Mouse (Mus musculus) limb, embryonic 14.5 days (tissue): ENCODE data around the gene Mfng. TPM values are rescaled to one million over a fixed set of nuclear protein-coding genes. Genes with fewer than 3 reads are reported as not detected.

Experiments
- ATAC-seq: fragments of 200-750 bp; cut with Nextera tagmentation; 2 replicates; pipeline ENCODE4 v1.8.0; 2017; ENCODE audit warnings: low read depth, moderate number of reproducible peaks, moderate TSS enrichment; ENCODE audit not compliant: low FRiP score
- DNase-seq: peaks from one replicate; pipeline ENCODE4 v3.0.0-alpha.2; 2015; ENCODE audit warnings: low spot score
- H3K27ac ChIP-seq: fragments of 300-500 bp; sonication (generic); replicated peaks from 2 replicates; pipeline ENCODE4 v1.5.1; 2014; ENCODE audit warnings: low read depth, mild to moderate bottlenecking, low read length, moderate library complexity, mixed read lengths
- H3K27me3 ChIP-seq: fragments of 300-500 bp; sonication (generic); 2 replicates; pipeline ENCODE4 v1.6.1; 2014; ENCODE audit warnings: low read length, mixed read lengths; ENCODE audit not compliant: control insufficient read depth, insufficient read depth
- H3K36me3 ChIP-seq: fragments of 300-500 bp; sonication (generic); 2 replicates; pipeline ENCODE4 v1.6.1; 2014; ENCODE audit warnings: mild to moderate bottlenecking, low read length, moderate library complexity, mixed read lengths; ENCODE audit not compliant: control insufficient read depth, insufficient read depth
- H3K4me1 ChIP-seq: fragments of 300-500 bp; sonication (generic); 2 replicates; pipeline ENCODE4 v1.6.1; 2014; ENCODE audit warnings: antibody characterized with exemption, low read length, mixed read lengths; ENCODE audit not compliant: control insufficient read depth, insufficient read depth
- H3K4me2 ChIP-seq: fragments of 300-500 bp; sonication (generic); replicated peaks from 2 replicates; pipeline ENCODE4 v1.6.1; 2014; ENCODE audit warnings: low read depth, mild to moderate bottlenecking, low read length, moderate library complexity; ENCODE audit not compliant: severe bottlenecking
- H3K4me3 ChIP-seq: fragments of 300-500 bp; sonication (generic); replicated peaks from 2 replicates; pipeline ENCODE4 v1.5.1; 2014; ENCODE audit warnings: low read length
- H3K9ac ChIP-seq: fragments of 300-500 bp; sonication (generic); 2 replicates; pipeline ENCODE4 v1.6.1; 2014; ENCODE audit warnings: mild to moderate bottlenecking, low read depth, low read length, moderate library complexity; ENCODE audit not compliant: severe bottlenecking
- H3K9me3 ChIP-seq: fragments of 300-500 bp; sonication (generic); 2 replicates; pipeline ENCODE4 v1.6.1; 2016; ENCODE audit warnings: low read length; ENCODE audit not compliant: control insufficient read depth
- POLR2A ChIP-seq: fragments of 200-500 bp; IDR thresholded peaks from 2 replicates; pipeline ENCODE4 v1.8.0; 2012; ENCODE audit warnings: inconsistent platforms, mild to moderate bottlenecking, moderate library complexity, borderline replicate concordance; ENCODE audit not compliant: insufficient read depth, insufficient read length; ENCODE audit errors: extremely low read depth
- WGBS: fragments of 180-500 bp; shearing (Covaris S2); extraction: QIAGEN DNeasy Blood & Tissue Kit; methylation state at CpG from one replicate; pipeline ENCODE4 v1.1.7; 2014; 5-methylcytosine and 5-hydroxymethylcytosine counted together
- polyA plus RNA-seq, 2 experiments: library from polyadenylated mRNA; depleted of rRNA in 1 of 2; stranded (reverse) in 1 of 2; unstranded in 1 of 2; fragments of >200 nt; fragmentation: Nextera tagmentation in 1 of 2; extraction: Ambion mirVana in 1 of 2; gene quantifications; 2 replicates each; pipeline versions ENCODE4 v1.2.1 to v1.2.3; 2012 to 2014

Gene Mfng
- polyA plus RNA-seq, 2 experiments, result 10.1 to 13.9 TPM

DNA sequence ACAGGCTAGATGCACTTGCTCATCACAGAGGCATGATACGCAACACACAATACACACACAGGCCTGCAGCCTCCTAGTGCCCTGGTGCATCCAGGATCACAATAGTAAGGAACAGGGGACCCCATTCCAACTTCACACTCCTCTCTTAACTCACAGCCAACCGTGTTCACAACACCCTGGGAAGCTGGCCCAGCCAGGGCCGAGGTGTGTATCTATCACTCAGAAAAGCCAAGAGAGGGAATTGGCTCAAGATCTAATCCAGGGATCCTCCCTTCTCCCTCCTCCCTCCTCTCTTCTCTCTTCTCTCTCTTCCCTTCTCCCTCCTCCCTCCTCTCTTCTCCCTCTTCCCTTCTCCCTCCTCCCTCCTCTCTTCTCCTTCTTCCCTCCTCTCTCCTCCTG, 37.1 kb downstream of the Mfng start:
- H3K4me3 ChIP-seq, result no peak overlapping the region
- 47% methylated on average over 3 of the region's 3 CpGs for WGBS
- DNase-seq (no peak), ATAC-seq (no peak)
- H3K4me2 ChIP-seq, result no peak overlapping the region
- no peak overlapping the region for H3K27ac ChIP-seq
- TF ChIP-seq POLR2A, result no peak
- H3K4me1 ChIP-seq, result no peaks in the 10 kb centered on the region
- no peaks in the 10 kb centered on the region for H3K36me3 ChIP-seq
- no peaks in the 10 kb centered on the region for H3K9me3 ChIP-seq
- H3K9ac ChIP-seq, result no peak overlapping the region
- H3K27me3 ChIP-seq, result peaks cover 6% of the 10 kb centered on the region; the same call in 1 of the 2 replicates

DNA sequence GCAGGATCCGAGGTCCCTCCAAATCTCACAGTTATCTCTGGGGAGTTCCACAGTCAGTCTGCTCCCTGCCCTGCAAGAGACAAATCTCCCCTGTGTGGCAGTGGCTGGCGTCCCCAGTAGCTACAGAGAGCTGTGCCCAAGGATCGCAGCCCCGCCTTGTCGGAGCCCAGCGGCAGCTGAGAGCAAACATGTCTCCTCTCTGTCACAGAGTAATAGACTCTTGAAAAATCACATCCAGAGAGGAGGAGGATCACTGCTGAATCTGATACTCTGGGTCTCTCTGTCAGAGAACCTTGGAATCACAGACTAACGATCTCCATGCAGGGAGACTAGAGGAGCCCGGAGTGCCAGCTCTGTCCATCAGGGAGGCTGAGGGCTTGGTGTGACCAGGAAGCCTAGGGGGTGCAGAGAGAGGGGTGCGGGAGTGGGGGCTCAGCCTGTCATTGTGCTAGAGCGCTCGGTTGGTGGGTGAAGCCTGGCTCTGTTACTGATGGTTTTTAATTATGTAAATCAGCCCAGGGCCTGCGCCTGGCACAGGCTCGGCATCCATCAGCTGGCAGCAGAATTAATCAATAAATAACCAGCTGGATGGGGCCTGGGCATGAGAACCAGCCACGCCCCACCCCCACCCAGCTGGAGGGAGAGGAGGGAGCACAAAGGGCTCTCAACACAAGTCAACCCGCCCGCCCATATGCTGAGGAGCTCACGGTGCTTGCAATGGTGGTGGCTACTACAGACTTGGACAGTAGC, 37.7 kb downstream of the Mfng start:
- H3K4me3 ChIP-seq, result no peak overlapping the region
- no peak for DNase-seq

DNA sequence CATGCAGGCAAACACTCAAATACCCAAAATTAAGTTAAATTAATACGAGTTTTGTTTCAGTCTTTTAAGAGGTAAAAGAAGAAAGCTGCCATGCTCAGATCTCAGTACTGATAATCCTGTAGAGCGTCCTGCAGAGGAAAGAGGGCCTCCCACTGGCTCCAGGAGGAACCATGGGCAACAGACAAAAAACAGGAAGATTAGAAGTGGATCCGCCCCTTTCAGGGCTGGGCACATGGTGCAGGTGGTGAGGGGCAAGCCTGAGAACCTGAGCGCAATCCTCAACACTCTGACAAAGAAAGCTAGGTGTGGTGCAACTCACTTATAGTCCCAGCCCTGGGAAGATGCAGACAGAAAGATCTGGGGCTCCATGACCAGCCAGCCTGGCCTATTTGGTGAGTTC, 41.4 kb downstream of the Mfng start:
- ATAC-seq, result no peak
- Histone ChIP-seq H3K27me3 (peaks cover 6% of the 10 kb centered on the region; the same call in 1 of the 2 replicates), H3K4me2 (no peak overlapping the region), H3K9ac (no peak overlapping the region), H3K4me3 (no peak overlapping the region), H3K9me3 (no peaks in the 10 kb centered on the region), H3K36me3 (no peaks in the 10 kb centered on the region), H3K4me1 (no peaks in the 10 kb centered on the region), H3K27ac (no peak overlapping the region)
- no peak for TF ChIP-seq POLR2A
- 46% methylated on average over 4 of the region's 4 CpGs for WGBS
- no peak for DNase-seq

More for the DNA sequence above, 37.7 kb downstream of the Mfng start:
- Histone ChIP-seq H3K27me3 (peaks cover 6% of the 10 kb centered on the region; the same call in 1 of the 2 replicates), H3K4me1 (no peaks in the 10 kb centered on the region), H3K36me3 (no peaks in the 10 kb centered on the region), H3K27ac (no peak overlapping the region), H3K9me3 (no peaks in the 10 kb centered on the region), H3K4me2 (no peak overlapping the region), H3K9ac (no peak overlapping the region)
- ATAC-seq, result no peak
- TF ChIP-seq POLR2A, result no peak
- WGBS, result 36% methylated on average over 17 of the region's 17 CpGs

DNA sequence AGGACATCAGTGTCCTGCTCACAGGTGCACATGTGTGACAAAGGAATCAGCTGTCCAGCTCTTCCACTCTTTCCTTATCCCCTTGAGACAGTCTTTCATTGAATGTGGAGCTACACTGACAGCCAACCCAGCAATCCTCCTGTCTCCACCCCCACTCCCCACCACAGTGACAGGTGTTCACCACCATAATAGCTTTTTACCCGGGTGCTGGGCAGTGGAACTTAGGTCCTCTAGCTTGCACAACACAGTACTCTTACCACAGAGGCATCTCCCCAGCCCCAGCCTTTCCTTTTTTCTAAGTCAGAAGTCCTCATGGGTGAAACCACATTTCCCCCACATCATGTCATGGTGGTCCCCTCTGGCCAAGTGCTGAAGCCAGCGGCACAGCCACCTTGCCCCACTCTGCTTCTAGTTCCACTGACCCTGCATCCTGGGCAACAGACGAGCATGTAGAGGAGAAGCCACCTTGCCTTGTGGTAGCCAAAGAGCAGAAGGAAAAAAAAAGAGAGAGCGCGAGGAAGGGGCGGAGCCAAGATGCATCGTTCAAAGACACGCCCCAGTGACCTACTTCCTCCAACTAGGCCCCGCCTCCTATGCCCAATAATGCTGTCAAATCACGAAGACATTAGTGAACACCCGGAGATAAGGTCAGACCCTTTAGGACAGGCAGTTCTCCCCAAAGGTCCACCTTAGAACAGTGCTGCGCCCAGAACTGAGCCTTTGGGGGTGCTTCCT, 42.8 kb downstream of the Mfng start:
- Histone ChIP-seq H3K27me3 (no peaks in the 10 kb centered on the region), H3K9me3 (no peaks in the 10 kb centered on the region), H3K4me2 (no peak overlapping the region), H3K9ac (no peak overlapping the region), H3K4me3 (no peak overlapping the region), H3K27ac (no peak overlapping the region), H3K4me1 (no peaks in the 10 kb centered on the region), H3K36me3 (no peaks in the 10 kb centered on the region)
- no peak for ATAC-seq
- no peak for TF ChIP-seq POLR2A
- 81% methylated on average over 12 of the region's 12 CpGs for WGBS
- no peak for DNase-seq

DNA sequence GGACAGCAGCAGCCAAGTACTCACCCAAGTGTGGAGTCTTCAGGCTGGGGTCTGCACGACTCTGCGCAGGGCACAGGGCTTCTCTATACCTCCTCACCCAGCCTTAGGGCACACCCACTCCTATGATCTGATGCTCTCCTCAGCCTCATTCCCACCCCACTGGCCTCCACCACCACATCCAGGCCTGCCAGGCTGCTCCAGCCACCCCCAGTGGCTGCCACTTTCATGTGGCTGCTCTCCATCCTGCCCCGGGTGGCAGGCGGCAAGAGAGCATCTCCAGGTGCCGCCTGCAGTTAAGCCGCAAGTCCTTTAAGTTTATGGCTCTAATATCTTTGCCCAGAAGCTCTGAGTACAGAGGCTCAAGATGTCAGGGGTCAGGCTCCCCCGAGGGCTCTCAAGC, 46.6 kb downstream of the Mfng start:
- DNase-seq (no peak), ATAC-seq (no peak)
- no peaks in the 10 kb centered on the region for H3K36me3 ChIP-seq
- H3K4me1 ChIP-seq, result no peaks in the 10 kb centered on the region
- 28% methylated on average over 7 of the region's 7 CpGs for WGBS
- H3K27me3 ChIP-seq, result no peaks in the 10 kb centered on the region
- TF ChIP-seq POLR2A, result no peak
- no peaks in the 10 kb centered on the region for H3K9me3 ChIP-seq
- H3K9ac ChIP-seq, result no peak overlapping the region
- H3K27ac ChIP-seq, result no peak overlapping the region
- no peak overlapping the region for H3K4me3 ChIP-seq
- H3K4me2 ChIP-seq, result no peak overlapping the region
